Mouse (Mus musculus) colon, adult 2 months (tissue): Measurements from ENCODE around the gene Rassf2. TPM values are rescaled to one million over a fixed set of nuclear protein-coding genes. Genes with fewer than 3 reads are reported as not detected.

Source experiments
- polyA plus RNA-seq: library from polyadenylated mRNA; depleted of rRNA; stranded (reverse); fragments of >200 nt; gene quantifications from 2 replicates; pipeline ENCODE4 v1.2.3, GENCODE M21; 2012; rRNA removed

The Rassf2 gene
- polyA plus RNA-seq: 11.8 and 14.4 TPM in 2 replicates

GRCm38 (mm10) chr2:132029646-132030417 lies at the start of gene Rassf2:
Rassf2 (minus strand) TSS chr2:132030258.

DNA sequence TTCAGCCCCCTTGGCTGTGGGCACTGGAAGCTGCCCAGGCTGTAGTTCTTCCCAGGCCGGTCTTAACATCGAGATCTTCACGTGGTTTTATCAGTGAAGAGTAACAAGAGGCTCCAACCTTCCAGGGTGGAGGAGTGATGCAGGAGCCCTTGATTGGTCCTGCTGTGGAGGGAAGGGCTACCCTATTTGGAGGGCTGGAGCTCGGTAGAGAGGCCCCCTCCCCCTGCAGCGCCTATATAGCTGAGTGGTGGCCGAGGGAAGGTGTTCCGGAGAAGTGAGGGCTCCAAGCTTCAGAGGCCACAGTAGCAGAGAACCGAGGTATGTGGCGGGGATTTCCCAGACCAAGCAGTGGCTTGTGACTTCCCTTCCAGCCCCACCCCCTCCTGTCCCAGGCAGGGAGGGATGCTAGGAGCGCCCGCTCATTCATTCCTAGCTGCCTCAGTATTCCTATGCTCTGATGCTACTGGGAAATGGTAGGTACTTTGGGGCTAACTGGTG lies 79.4 kb downstream of the Rassf2 start, which contains the start of gene Prnd:
Gene Prnd, plus strand, starts transcription at position 264 of the 498 bp plus-strand sequence.

Other genes starting within 250 kb of the Rassf2 start
- gene Erv3, start 170.5 kb downstream of the Rassf2 start, polyA plus RNA-seq: 0.03 and 0.09 TPM in 2 replicates
- 95.1 and 98.3 TPM in 2 replicates for gene Prnp, start 120.3 kb downstream of the Rassf2 start, polyA plus RNA-seq
- gene Prn, start 120.3 kb downstream of the Rassf2 start, polyA plus RNA-seq: not detected in 2 replicates
- 0.38 and 0.62 TPM in 2 replicates for gene Prnd, start 79.4 kb downstream of the Rassf2 start, polyA plus RNA-seq
- gene Slc23a2, start 114.8 kb upstream of the Rassf2 start, polyA plus RNA-seq: 27.5 and 41.3 TPM in 2 replicates
- gene Tmem230, start 217.5 kb upstream of the Rassf2 start, polyA plus RNA-seq: 85.8 and 206 TPM in 2 replicates
- gene Pcna, start 223.1 kb upstream of the Rassf2 start, polyA plus RNA-seq: 60.5 and 72.4 TPM in 2 replicates
- gene Cds2, start 232.9 kb upstream of the Rassf2 start, polyA plus RNA-seq: 36.5 and 42.5 TPM in 2 replicates